Mouse (Mus musculus): Measurements from ENCODE around the gene Fcho1.

Gene Fcho1

GRCm38 (mm10) chr8:71682832-71683231 is 42.7 kb downstream of the Fcho1 start:
- DNase-seq (ENCODE audit: low spot score in 2 of 2), result no peak

- DNase-seq (ENCODE audit: low spot score in 2 of 2), result no peak
Observed at GRCm38 (mm10) chr8:71681369-71681915, 44.1 kb downstream of the Fcho1 start.

- DNase-seq (ENCODE audit: low spot score in 2 of 2), result no peak
Observed at GRCm38 (mm10) chr8:71680471-71680870, 45.0 kb downstream of the Fcho1 start.

GRCm38 (mm10) chr8:71679550-71680168 is 45.9 kb downstream of the Fcho1 start:
- DNase-seq (ENCODE audit: low spot score in 2 of 2), result no peak

GRCm38 (mm10) chr8:71679116-71679515 is 46.4 kb downstream of the Fcho1 start:
- no peak for DNase-seq (ENCODE audit: low spot score in 2 of 2)

GRCm38 (mm10) chr8:71678216-71678615 is 47.3 kb downstream of the Fcho1 start:
- DNase-seq (ENCODE audit: low spot score in 2 of 2), result no peak

GRCm38 (mm10) chr8:71677555-71677954 is 48.0 kb downstream of the Fcho1 start:
- no peak for DNase-seq (ENCODE audit: low spot score in 2 of 2)

GRCm38 (mm10) chr8:71676803-71677202 is 48.7 kb downstream of the Fcho1 start:
- no peak for DNase-seq (ENCODE audit: low spot score in 2 of 2)

GRCm38 (mm10) chr8:71676020-71676741 is 49.3 kb downstream of the Fcho1 start, which contains the start of gene Jak3:
TSS of gene Jak3 (plus strand) at chr8:71676296.
- DNase-seq (ENCODE audit: low spot score in 2 of 2), result peak in 1 of 2 experiments; percentile 61

- no peak for DNase-seq (ENCODE audit: low spot score in 2 of 2)
Observed at GRCm38 (mm10) chr8:71675456-71676019, 50.0 kb downstream of the Fcho1 start.

GRCm38 (mm10) chr8:71674071-71674470 is 51.4 kb downstream of the Fcho1 start:
- no peak for DNase-seq (ENCODE audit: low spot score in 2 of 2)

- no peak for DNase-seq (ENCODE audit: low spot score in 2 of 2)
Observed at GRCm38 (mm10) chr8:71672168-71672735, 53.3 kb downstream of the Fcho1 start.

GRCm38 (mm10) chr8:71671549-71671965 is 54.0 kb downstream of the Fcho1 start, which contains the start of gene Unc13a:
TSS of gene Unc13a (minus strand) at chr8:71671757.
- DNase-seq (ENCODE audit: low spot score in 2 of 2), result peak; percentile 84 to 92

GRCm38 (mm10) chr8:71670621-71671548 is 54.6 kb downstream of the Fcho1 start:
- DNase-seq (ENCODE audit: low spot score in 2 of 2), result peak; percentile 73 to 74

GRCm38 (mm10) chr8:71670198-71670597 is 55.3 kb downstream of the Fcho1 start:
- no peak for DNase-seq (ENCODE audit: low spot score in 2 of 2)

GRCm38 (mm10) chr8:71668220-71668975 is 57.1 kb downstream of the Fcho1 start:
- DNase-seq (ENCODE audit: low spot score in 2 of 2), result peak in 1 of 2 experiments; percentile 50

- no peak for DNase-seq (ENCODE audit: low spot score in 2 of 2)
Observed at GRCm38 (mm10) chr8:71667256-71667655, 58.3 kb downstream of the Fcho1 start.

- no peak for DNase-seq (ENCODE audit: low spot score in 2 of 2)
Observed at GRCm38 (mm10) chr8:71666855-71667254, 58.7 kb downstream of the Fcho1 start.

- peak in 1 of 2 experiments; percentile 54 for DNase-seq (ENCODE audit: low spot score in 2 of 2)
Observed at GRCm38 (mm10) chr8:71665331-71666130, 60.0 kb downstream of the Fcho1 start.

All from frontal cortex, postnatal 10 days (tissue).